Comparison of ENCODE assay signal across 16 mouse cellular contexts in the genomic region with DNA sequence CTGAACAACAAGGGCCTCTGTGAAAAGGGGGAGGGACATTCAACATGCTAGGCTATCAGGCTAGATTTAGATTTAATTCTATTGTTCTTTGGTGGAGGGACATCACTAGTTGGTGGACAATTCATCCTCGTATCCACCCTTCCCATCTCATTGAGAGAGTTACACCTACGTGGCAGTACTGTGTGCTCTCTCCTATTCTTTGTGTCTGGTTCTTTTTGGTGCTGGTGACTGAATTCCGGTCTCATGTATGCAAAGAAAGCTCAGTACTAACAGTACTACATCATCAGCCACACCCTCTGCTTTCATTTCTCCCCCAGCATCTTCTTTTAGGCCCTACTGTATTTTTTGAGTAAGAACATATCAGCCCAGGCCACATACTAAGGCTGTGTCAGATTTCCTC.
"Had no signal": no experiment of that assay in that cellular context is flagged by ENCODE, and none has a peak within 500 bp of the region (broad histone marks: within the 10 kb centered on the region; RNA-seq: fewer than 3 reads in every experiment).

No protein-coding gene starts in this region.

- H3K4me3 ChIP-seq: left cerebral cortex, adult 2 months; liver, embryonic 13.5 days; midbrain, embryonic 12.5 days; midbrain, embryonic 15.5 days had no signal

- H3K4me2 ChIP-seq: liver, embryonic 13.5 days; midbrain, embryonic 12.5 days; midbrain, embryonic 15.5 days had no signal

- H3K4me1 ChIP-seq: midbrain, embryonic 12.5 days; midbrain, embryonic 15.5 days had no signal

- H3K27me3 ChIP-seq: liver, embryonic 13.5 days; midbrain, embryonic 15.5 days had no signal

- H3K36me3 ChIP-seq: liver, embryonic 13.5 days; midbrain, embryonic 12.5 days; midbrain, embryonic 15.5 days had no signal

- H3K9ac ChIP-seq: liver, embryonic 13.5 days; midbrain, embryonic 12.5 days; midbrain, embryonic 15.5 days had no signal

- H3K27ac ChIP-seq: left cerebral cortex, adult 2 months; liver, embryonic 13.5 days; macrophage; midbrain, embryonic 12.5 days; midbrain, embryonic 15.5 days; stomach, postnatal 0 days had no signal

- ATAC-seq: intestine, postnatal 0 days; midbrain, embryonic 15.5 days had no signal

- H3K9me3 ChIP-seq: liver, embryonic 13.5 days; midbrain, embryonic 12.5 days; midbrain, embryonic 15.5 days had no signal

- DNase-seq: kidney, adult 2 months; kidney, postnatal 14 days; kidney, postnatal 4 days; layer of hippocampus, postnatal 36 days; liver, embryonic 13.5 days; lung, adult 2 months; right cerebral cortex, adult 18-20 months; right cerebral cortex, postnatal 14 days; right cerebral cortex, postnatal 4 days; thymus, postnatal 25 days had no signal
